Mouse (Mus musculus): ENCODE results near the gene Efcab6.

DNA sequence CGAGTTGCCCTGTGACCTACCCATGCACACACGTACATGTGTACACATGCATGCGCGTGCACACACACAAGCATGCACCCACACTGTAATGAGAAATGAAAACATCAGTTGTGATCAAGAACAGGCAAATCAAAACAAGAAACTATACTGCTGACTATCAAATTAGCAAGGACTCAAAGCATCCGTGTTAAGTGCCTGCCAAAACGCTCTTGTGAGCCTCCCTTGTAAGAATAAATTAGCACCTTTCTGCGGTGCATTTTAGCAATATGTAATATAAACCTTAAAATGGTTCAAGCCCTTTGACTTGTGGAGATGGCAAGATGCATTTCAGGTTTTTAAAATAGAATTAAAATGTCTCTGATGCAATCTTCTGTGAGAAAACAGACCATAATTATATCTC lies 108.2 kb downstream of the Efcab6 start:
- TF ChIP-seq CTCF (conservative IDR thresholded peaks at IDR 0.05; ENCODE audit: insufficient read depth, insufficient read length, low read depth, low read length) (no peak), POLR2A (IDR thresholded peaks at IDR 0.05; ENCODE audit: low read depth, low read length) (no peak)

Data from kidney, adult 2 months (tissue).